Comparison of ENCODE assay signal across 8 mouse cellular contexts in the genomic region with DNA sequence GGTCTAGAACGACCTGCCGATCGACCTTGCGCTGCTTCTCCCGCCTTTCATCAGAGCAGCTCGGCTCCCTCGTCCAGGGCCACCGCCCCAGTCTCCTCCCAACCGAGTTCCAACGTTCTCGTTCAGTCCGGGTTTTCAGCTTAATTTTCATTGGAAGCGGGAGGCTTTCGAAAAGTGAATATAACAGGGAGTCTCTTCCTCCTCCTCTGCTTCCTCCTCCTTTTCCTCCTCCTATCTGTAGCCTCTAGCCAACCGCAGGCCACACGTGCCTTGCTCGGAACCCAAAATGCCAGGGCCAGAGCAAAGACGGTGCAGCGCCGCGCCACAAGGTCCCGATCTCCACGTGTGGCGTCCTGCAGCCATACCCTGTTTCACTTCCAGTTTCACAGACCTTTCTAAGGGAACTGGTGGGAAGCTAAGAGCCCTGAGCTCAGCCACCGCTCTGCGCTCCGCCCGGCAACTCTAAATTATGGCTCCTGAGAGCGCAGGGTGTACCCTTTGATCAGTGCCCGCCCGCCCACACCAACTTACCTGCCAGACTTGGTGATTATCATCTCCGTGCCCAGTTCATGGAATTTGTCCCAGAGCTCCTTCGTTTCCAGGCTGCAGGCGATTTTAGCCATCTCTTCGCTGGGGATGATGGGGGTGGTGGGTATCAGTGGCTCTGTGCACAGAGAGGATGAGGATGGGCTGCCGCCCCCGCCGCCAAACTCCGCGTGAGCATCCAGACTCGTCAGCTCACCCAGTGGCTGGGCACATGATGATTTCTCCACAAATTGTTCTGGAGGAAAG. TPM values are rescaled to one million over a fixed set of nuclear protein-coding genes. Genes with fewer than 3 reads are reported as not detected.
A peak's percentile ranks its signal among the peaks of the same experiment; 100 is the strongest.
DNase-seq lines count a peak whose midpoint lies in the region; ATAC-seq and TF ChIP-seq lines count a peak whose summit lies in the region.

No protein-coding gene starts in this region.

- no peaks in the 10 kb centered on the region for H3K9me3 ChIP-seq in lung, embryonic 14.5 days (ENCODE audit: low read depth, low read length)
- no peaks in the 10 kb centered on the region for H3K9me3 ChIP-seq in forebrain, embryonic 16.5 days (ENCODE audit: control insufficient read depth, low read length)
- H3K9me3 ChIP-seq in limb, embryonic 10.5 days (replicated peaks) = no peaks in the 10 kb centered on the region

- no peak for TF ChIP-seq CTCF in lung, embryonic 14.5 days (IDR thresholded peaks at IDR 0.05; ENCODE audit: low read depth)

- no peaks in the 10 kb centered on the region for H3K36me3 ChIP-seq in lung, embryonic 14.5 days (ENCODE audit: insufficient read depth)
- H3K36me3 ChIP-seq in forebrain, embryonic 16.5 days (ENCODE audit: control insufficient read depth, insufficient read depth) = no peaks in the 10 kb centered on the region
- no peaks in the 10 kb centered on the region for H3K36me3 ChIP-seq in limb, embryonic 10.5 days

- H3K27me3 ChIP-seq in lung, embryonic 14.5 days (ENCODE audit: insufficient read depth, low read length) = peaks cover 74% of the 10 kb centered on the region
- H3K27me3 ChIP-seq in forebrain, embryonic 16.5 days (replicated peaks; ENCODE audit: control insufficient read depth, insufficient read depth, low read length) = peaks cover 71% of the 10 kb centered on the region
- H3K27me3 ChIP-seq in limb, embryonic 10.5 days (ENCODE audit: low read depth, poor library complexity, severe bottlenecking) = peaks cover 98% of the 10 kb centered on the region

- H3K4me2 ChIP-seq in lung, embryonic 14.5 days = peak overlapping the region; percentile 58
- H3K4me2 ChIP-seq in forebrain, embryonic 16.5 days (ENCODE audit: low read length) = no peak overlapping the region

- no peak for ATAC-seq in lung, embryonic 14.5 days (ENCODE audit: insufficient read depth)
- ATAC-seq in forebrain, embryonic 16.5 days = no peak

- 1% methylated on average over 41 of the region's 41 CpGs for WGBS in lung, embryonic 14.5 days
- under 1% methylated on average over 41 of the region's 41 CpGs for WGBS in forebrain, embryonic 16.5 days
- WGBS in limb, embryonic 10.5 days = under 1% methylated on average over 41 of the region's 41 CpGs

- no peak overlapping the region; the same call in 1 of the 2 replicates for H3K27ac ChIP-seq in lung, embryonic 14.5 days (ENCODE audit: low read depth)
- no peak overlapping the region for H3K27ac ChIP-seq in forebrain, embryonic 16.5 days (ENCODE audit: low read length)
- no peak overlapping the region for H3K27ac ChIP-seq in limb, embryonic 10.5 days

- peak overlapping the region; percentile 33 for H3K4me3 ChIP-seq in lung, embryonic 14.5 days (ENCODE audit: low read depth, low read length)
- 0 out of 2 replicates have a peak overlapping the region, but pooled peaks have one; percentile 12 for H3K4me3 ChIP-seq in forebrain, embryonic 16.5 days (replicated peaks; ENCODE audit: low read length)
- H3K4me3 ChIP-seq in limb, embryonic 10.5 days = peak overlapping the region; percentile 36

- no peaks in the 10 kb centered on the region for H3K4me1 ChIP-seq in lung, embryonic 14.5 days (ENCODE audit: insufficient read depth)
- H3K4me1 ChIP-seq in forebrain, embryonic 16.5 days (replicated peaks; ENCODE audit: control insufficient read depth, insufficient read depth, low read length) = peaks cover 14% of the 10 kb centered on the region
- H3K4me1 ChIP-seq in limb, embryonic 10.5 days = peaks cover 22% of the 10 kb centered on the region

- DNase-seq in lung, embryonic 14.5 days = peak; percentile 26
- no peak for DNase-seq in lung, adult 18-20 months
- peak; percentile 59 for DNase-seq in limb, embryonic 10.5 days (ENCODE audit: low spot score)
- DNase-seq in retina, postnatal 1 day = peak; percentile 48
- no peak for DNase-seq in left cerebral cortex, adult 9 months (ENCODE audit: low spot score in 2 of 2)
- no peak for DNase-seq in right cerebral cortex, postnatal 25 days
- DNase-seq in spleen, postnatal 36 days (ENCODE audit: low spot score in 2 of 2) = no peak

- H3K9ac ChIP-seq in lung, embryonic 14.5 days = peak overlapping the region; percentile 34
- no peak overlapping the region for H3K9ac ChIP-seq in forebrain, embryonic 16.5 days (replicated peaks; ENCODE audit: low read depth, low read length)

RNA-seq across cellular contexts. Expression of gene Tbx20, which starts 3.8 kb away (rescaled TPM):
- 0.32 and 1.6 TPM in 2 replicates for polyA plus RNA-seq in lung, embryonic 14.5 days (2014; fragmentation: Nextera tagmentation; extraction: Ambion mirVana)
- not detected in 2 replicates for polyA plus RNA-seq in forebrain, embryonic 16.5 days (2015; fragmentation: Nextera tagmentation; extraction: Ambion mirVana)
- polyA plus RNA-seq in limb, embryonic 10.5 days (2016; fragmentation: Nextera tagmentation; extraction: Ambion mirVana) = 0.24 and 0.39 TPM in 2 replicates

Comparison
In these comparisons a context has a peak if more than half of its experiments do, and no peak if none do; other contexts are left out.
1. DNase-seq: peak in lung, embryonic 14.5 days (single experiment), limb, embryonic 10.5 days (single experiment) and retina, postnatal 1 day (single experiment); none in lung, adult 18-20 months (0 of 2), left cerebral cortex, adult 9 months (0 of 2), right cerebral cortex, postnatal 25 days (single experiment) and spleen, postnatal 36 days (0 of 2).
2. Peak in every context shown above with its lines, with median percentiles within 50 percentile points of each other: H3K4me3 ChIP-seq.